Mouse (Mus musculus) olfactory bulb, adult 2 months (tissue): ENCODE data around the gene Samsn1.

Source experiments
- CTCF ChIP-seq: fragments of 200-500 bp; IDR thresholded peaks from 2 replicates; pipeline ENCODE4 v1.5.1; 2012; ENCODE audit warnings: low read depth, mild to moderate bottlenecking, low read length, moderate library complexity; ENCODE audit not compliant: insufficient read depth
- POLR2A ChIP-seq: fragments of 200-500 bp; IDR thresholded peaks from 2 replicates; pipeline ENCODE4 v1.6.1; 2012; ENCODE audit warnings: mild to moderate bottlenecking, low read depth, low read length, moderate library complexity; ENCODE audit not compliant: insufficient read depth

DNA sequence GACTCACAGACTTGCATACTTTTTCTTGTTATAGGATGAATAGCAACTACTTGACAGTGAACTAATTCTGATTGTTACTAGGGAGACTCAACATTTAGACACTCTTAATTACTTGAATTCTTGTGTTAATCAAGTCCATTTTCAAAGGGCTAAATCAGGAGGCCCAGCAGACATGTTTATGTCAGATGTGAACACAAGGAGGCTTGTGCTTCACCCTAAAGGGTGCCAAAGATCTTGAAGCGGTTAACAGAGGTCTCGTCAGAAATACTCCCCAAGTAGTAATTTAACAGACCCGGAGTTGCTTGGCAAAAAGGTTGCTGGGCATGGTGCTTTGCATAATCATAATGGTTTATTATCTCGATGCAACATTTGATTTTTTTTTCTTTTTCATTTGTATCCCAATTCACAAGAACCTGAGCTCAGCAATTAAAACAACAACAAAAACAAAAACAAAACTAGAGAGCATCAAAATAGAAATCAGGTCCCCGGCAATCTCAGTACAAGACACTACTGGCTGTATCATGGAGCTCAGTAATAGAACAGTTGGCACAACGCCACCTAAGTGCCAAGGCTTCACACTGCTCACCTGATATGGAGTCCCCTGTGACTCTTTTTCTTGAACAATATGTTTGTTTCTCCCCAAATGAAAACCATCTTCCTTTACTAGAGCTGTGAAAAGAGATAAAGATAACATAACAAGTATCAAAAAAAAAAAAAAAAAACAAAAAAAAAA lies 51.6 kb downstream of the Samsn1 start:
- TF ChIP-seq POLR2A (no peak), CTCF (no peak)
